Mouse (Mus musculus): ENCODE data around the gene Gm7075. TPM values are rescaled to one million over a fixed set of nuclear protein-coding genes. Genes with fewer than 3 reads are reported as not detected.

Gene Gm7075
- total RNA-seq, 4 experiments from 2014 or later, result not detected

Other genes with a start within 250 kb of the Gm7075 start
- gene Mypn, start 217.8 kb downstream of the Gm7075 start, total RNA-seq (2022), result 1 to 10 TPM; 1.7 to 2.2 (median 2.0) TPM
- gene Herc4, start 178.0 kb downstream of the Gm7075 start, total RNA-seq (2022), result 10 to 100 TPM; 39.5 to 49.5 (median 40.2) TPM
- gene Sirt1, start 40.1 kb downstream of the Gm7075 start, total RNA-seq (2022), result 10 to 100 TPM; 14.1 to 16.0 (median 15.3) TPM
- gene Dnajc12, start 39.3 kb downstream of the Gm7075 start, total RNA-seq (2022), result 10 to 100 TPM; 17.6 to 25.0 (median 24.7) TPM
- 1 to 10 TPM; 2.3 to 3.2 (median 3.1) TPM for gene Ctnna3, start 8.3 kb upstream of the Gm7075 start, total RNA-seq (2022)

Measured in layer of hippocampus, adult 8-10 months (tissue).